Mouse (Mus musculus) fat pad, adult 2 months (tissue): ENCODE results near the gene Tbc1d1.

ENCODE experiments used
- DNase-seq: peaks from one replicate; pipeline ENCODE4 v3.0.0-alpha.2; 2011; ENCODE audit warnings: low read depth, low spot score; ENCODE audit errors: extremely low read depth

The Tbc1d1 gene

GRCm38 (mm10) chr5:64202306-64202705 is 46.2 kb downstream of the Tbc1d1 start:
- DNase-seq = no peak

DNA sequence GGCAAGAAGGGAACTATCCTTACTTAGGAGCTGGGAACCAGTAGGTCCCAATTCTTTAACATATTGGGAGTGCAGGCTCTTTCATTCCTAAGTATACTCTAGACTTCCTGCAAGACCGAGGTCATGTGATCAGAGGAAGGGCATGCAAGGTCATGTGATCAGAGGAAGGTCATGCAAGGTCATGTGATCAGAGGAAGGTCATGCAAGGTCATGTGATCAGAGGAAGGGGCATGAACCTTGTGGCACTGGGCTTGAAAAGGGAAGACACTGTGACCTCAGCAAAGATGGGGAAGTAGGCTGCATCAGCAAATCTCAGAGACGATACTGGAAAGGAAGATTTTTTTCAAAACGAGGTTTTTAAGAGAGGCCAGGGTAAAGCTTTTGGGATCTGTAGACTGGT is 49.5 kb downstream of the Tbc1d1 start:
- DNase-seq = no peak

DNA sequence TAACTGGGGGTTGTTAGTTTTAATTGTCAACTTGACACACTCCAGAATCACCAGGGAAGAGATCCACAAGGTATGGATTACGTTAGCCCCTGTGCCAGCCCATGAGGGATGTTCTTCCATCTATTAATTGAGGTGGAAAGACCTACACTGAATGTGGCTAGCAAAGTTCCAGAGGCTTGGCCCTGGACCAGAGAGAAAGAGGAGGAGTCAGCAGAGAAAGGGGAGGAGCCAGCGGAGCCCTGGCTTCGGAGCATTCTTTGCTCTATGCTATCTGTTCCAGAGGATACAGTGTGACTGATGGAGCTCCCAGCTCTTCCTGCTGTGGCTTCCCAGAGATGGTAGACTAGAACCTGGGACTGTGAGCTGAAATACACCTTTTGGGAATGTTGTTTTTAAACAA is 50.3 kb downstream of the Tbc1d1 start:
- no peak for DNase-seq

- no peak for DNase-seq
Measured at GRCm38 (mm10) chr5:64206875-64207274, 50.8 kb downstream of the Tbc1d1 start.

DNA sequence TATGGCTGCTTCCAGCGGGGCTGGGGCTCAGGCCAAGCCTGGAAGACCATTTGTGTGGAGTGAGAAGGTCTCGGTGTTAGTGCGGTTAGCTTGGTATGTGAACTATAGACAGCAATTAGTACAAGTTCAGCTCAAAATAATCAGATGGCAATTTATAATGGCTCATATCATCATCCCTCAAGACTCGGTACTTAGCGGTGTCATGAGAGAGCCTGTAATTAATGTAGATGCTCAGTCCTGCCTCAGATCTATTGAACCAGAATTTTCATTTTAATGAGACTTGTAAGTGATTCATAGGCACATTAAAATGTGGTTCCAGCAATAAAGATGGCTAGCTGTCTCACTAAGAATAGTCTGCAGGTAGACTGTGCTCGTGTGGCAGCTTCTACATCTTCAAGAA is 51.7 kb downstream of the Tbc1d1 start:
- DNase-seq = no peak

DNA sequence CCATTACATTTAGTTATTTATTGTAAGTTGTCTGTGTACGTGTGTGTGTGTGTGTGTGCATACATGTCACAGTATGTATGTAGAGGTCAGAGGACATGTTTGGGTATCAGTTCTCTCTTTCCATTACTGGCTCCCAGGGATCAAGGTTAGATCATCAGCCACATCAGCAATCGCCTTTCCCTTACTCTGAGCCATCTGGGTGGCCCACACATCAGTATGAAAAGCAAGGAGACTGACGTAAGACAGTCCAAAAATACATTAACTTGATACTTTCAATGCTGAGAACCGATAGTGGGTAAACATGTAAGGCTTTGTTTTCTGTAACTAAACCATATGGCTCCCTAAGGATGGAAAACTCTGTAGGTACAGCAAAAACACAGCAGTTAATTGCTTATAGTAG is 54.7 kb downstream of the Tbc1d1 start:
- DNase-seq = no peak

DNA sequence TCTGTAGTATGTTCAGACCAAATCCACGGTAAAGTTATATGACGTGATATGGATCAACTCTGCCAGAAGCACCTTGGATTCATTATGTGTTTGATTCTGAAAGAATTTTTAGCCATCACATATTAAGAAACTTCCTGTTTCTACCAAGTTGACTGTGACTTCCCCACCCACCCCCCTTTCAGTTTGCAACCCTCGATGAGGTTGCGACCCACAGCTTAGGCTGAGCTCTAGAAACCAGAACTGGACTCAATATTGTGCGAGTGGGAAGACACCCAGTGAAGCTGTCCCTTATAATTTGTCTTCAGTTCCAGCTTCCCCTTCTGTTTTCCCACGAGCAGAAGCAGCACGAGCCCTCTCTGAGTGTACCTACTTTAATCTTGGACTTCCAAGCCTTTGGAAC is 55.2 kb downstream of the Tbc1d1 start:
- no peak for DNase-seq

DNA sequence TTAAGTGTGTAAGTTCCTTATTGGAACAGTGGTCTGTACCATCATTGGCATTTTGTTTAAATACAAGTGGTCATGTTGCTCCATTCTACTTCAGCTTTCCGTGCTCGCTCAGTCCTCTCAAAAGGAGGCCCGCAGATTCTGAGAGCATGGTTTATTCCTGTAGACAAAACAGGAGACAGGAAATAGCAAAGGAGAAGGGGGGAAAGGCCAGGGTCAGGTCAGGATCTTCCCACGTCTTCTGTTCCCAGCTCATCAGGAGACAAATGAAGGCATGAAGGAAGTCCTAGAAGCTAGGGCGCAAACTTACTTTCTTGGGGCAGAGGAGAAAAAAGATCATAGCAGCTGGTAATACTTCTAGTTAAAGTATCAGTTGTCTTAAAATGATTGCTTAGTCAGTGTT is 56.1 kb downstream of the Tbc1d1 start:
- no peak for DNase-seq

GRCm38 (mm10) chr5:64212619-64213018 is 56.5 kb downstream of the Tbc1d1 start:
- DNase-seq = no peak

- no peak for DNase-seq
Measured at GRCm38 (mm10) chr5:64215806-64216205, 59.7 kb downstream of the Tbc1d1 start.

GRCm38 (mm10) chr5:64216326-64216725 is 60.2 kb downstream of the Tbc1d1 start:
- DNase-seq = no peak

DNA sequence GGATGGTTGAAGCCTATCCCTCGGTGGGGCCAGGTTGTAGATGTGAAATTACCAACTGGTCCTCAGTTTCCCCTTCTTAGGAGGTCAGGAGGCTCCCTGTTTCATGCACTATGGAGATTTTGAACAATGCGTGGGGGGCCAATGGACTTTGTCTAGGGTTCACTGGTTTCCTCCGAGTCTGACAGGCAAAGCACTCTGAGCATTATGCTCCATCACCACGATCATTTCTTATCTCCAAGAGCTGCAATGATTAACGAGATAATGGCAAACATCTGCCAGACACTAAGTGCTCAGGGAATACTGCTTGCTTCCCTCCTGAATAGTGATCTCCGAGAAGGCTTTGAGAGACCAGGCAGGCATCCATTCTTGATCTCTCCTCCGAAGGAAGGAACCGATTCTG is 61.2 kb downstream of the Tbc1d1 start:
- DNase-seq = no peak

GRCm38 (mm10) chr5:64217816-64218602 is 61.9 kb downstream of the Tbc1d1 start:
- DNase-seq = no peak

DNA sequence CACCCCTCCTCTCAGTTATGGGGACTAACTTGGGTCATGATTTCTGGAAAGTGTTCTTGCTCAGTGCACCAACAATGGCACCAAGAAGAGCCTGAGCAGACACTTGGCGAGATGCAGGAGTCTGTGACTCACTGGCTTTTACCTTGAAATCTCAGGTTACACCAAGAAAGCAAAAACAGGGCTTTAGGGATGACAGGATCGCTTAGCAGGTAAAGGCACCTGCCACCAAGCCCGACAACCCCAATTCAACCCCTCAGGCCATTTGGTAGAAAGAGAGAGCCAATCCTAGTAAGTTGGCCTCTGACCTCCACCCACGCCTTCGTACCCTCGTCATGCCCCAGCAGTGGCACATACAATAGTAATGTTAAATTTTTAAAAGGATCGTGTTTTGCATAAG is 62.5 kb downstream of the Tbc1d1 start:
- no peak for DNase-seq

GRCm38 (mm10) chr5:64220776-64221175 is 64.7 kb downstream of the Tbc1d1 start:
- no peak for DNase-seq

GRCm38 (mm10) chr5:64224735-64225425 is 68.8 kb downstream of the Tbc1d1 start:
- DNase-seq = no peak

DNA sequence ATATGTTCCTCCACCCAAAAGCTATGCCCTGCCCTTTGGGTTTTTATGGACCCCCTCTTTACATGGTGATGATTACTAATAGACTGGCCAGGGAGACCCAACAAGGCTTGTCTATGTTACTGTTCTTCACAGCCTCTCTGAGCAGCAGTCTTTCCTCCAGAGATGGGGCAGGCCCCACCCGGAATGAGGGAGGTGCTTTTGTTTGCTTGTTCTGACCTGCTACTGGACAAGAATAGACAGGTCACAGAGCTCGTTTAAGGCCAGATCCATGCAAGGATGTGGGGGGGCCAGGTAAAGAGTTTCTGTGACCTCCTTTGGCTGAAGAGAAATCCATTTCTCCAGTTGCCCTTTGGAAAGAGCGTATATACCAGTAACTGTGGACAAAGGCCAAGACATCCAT is 72.1 kb downstream of the Tbc1d1 start:
- DNase-seq = no peak

DNA sequence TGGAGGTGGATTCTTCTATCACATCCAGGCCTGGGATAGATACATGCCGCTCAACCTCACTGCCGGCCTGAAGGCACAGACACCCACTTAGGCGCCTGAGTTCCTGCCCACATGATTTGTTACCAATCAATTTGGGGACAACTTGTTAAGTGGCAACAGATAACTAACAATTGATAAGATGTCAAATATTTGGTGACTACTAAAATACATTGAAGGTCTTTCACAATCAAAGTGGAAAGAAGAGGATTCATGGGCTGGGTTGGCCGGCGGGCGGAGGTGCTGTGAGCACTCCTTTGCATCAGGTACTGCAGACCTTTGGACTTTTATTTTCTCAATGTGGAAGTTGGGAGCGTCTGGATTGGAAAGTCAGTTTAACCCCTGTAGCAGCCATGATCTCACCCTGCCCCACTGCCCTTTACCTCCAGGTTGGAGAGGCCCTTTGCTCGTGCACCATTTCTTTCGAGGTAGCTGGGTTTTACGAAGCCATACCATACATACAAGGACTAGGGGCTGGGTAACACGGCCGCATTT is 73.3 kb downstream of the Tbc1d1 start:
- no peak for DNase-seq

- DNase-seq = no peak
Measured at GRCm38 (mm10) chr5:64230061-64230466, 74.0 kb downstream of the Tbc1d1 start.

DNA sequence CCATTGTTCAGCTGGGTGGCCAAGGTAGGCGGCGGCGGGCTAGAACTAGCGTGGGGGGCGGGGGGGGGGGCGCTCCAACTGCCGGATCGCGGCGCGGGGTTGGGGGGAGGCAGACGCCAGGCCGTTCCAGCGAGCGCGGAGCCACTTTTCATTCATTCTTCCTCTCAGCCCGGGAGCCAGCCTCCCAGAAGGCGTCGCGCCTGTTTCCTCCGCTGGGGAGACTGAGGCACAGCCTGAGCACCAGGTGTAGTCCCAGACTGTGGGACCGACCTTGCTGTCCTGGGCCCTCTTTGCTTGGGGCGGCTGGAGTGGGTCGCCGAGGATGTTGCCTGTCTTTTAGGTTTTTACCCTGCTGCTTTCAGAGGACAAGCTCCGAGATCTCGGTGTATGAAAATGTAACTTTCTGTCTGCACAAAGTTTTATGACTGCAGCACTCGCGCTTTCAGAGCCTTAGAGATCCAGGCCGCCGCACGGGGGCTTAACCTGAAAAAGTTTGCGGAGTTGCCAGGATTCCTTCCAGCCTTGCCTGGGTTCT is 74.5 kb downstream of the Tbc1d1 start:
- no peak for DNase-seq

GRCm38 (mm10) chr5:64232872-64233271 is 76.8 kb downstream of the Tbc1d1 start:
- no peak for DNase-seq
